Mouse (Mus musculus): ENCODE measurements around the gene Tmem131.

DNA sequence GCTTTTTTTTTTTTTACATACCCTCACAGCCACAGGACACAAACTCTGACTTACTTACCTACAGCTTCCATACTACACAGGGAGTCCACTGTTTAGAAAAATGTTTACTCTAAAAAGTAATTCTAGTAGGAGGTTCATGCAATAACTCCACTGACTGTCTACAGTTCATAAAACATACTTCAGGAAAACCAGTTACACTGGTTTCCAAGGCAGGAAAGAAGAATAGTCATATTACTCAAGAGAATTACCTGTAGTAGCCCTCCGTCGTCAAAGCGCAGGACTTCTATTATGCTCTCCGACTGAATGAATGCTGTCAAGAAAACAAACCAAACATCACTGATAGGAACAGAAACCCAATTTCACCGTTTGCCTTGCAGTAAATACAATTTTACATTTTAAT is 54.5 kb downstream of the Tmem131 start:
- TF ChIP-seq EP300 (IDR thresholded peaks at IDR 0.05) (no peak), CTCF (IDR thresholded peaks at IDR 0.05) (no peak)

All from lung, postnatal 0 days (tissue).